Mouse (Mus musculus): ENCODE results near the gene Ceacam3.
"Not testable (repeated sequence)": the region's sequence is repeated elsewhere in the genome, so short reads cannot be mapped to it uniquely, and the experiment has no call there.

Gene Ceacam3

GRCm38 (mm10) chr7:17149931-17150330 lies at the start of gene Ceacam3:
Ceacam3 (plus strand) TSS chr7:17150282.
- DNase-seq (ENCODE audit: low spot score in 2 of 2): no peak

GRCm38 (mm10) chr7:17101631-17102030 lies 48.5 kb upstream of the Ceacam3 start:
- not testable (repeated sequence) for DNase-seq (ENCODE audit: low spot score in 2 of 2)

DNA sequence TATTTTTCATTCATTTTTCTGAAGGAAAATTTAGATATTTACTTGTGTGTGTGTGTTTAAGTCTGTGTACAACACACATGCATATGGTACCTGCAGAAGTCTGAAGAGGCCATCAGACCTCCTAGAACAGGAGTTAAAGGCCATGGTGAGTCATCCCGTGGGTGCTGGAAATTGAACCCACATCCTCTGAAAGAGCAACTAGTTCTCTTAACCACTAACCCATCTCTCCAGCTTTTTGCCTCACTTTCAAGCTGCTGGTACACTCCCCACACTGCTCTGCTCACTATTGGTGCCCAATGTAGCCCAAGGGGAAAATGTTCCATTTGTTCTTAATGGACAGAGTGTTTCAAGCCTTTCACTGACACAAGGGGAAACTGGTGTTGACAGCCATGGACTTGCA lies 14.8 kb upstream of the Ceacam3 start:
- no peak for DNase-seq (ENCODE audit: low spot score in 2 of 2)

DNA sequence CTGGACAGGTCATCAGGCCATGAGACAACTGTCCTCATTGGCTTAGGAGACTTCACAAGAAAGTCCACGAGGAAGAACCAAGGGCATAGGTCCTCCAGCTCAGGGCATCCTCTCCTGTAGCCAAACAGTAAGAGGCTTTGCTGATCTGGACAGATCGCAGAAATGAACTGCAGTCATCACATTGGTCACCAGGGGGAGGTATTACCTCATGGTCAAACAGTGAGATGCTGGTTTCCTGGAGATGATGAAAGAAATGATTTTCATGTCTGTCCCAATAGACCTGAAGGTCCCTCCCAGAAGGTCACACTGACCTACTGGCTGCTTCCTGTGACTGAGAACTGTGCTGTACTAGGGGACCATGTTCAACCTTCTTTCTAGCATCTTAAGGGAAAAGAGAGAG lies 5.6 kb downstream of the Ceacam3 start:
- no peak for DNase-seq (ENCODE audit: low spot score in 2 of 2)

GRCm38 (mm10) chr7:17156885-17157677 lies 7.0 kb downstream of the Ceacam3 start:
- no peak for DNase-seq (ENCODE audit: low spot score in 2 of 2)

- DNase-seq (ENCODE audit: low spot score in 2 of 2): no peak
These were observed 8.9 kb downstream of the Ceacam3 start for GRCm38 (mm10) chr7:17159011-17159410.

DNA sequence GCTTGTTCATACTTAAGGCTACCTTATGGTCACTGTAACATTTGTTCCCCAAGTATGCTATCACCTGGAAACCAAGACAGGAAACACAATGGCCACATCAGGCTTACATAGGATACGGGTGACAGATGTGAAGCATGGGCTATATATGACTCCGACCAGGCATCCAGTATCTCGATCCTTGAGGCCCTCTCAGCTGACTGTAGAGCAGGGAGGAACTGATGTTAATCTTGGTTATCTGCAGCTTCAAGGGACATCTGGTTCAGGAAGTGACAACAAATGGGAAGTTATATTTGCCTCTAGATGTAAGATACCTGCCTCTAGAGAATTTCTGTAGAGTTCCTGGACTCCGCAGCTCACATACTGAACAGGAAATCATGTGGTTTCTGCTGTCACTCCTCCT lies 21.7 kb downstream of the Ceacam3 start:
- no peak for DNase-seq (ENCODE audit: low spot score in 2 of 2)

DNA sequence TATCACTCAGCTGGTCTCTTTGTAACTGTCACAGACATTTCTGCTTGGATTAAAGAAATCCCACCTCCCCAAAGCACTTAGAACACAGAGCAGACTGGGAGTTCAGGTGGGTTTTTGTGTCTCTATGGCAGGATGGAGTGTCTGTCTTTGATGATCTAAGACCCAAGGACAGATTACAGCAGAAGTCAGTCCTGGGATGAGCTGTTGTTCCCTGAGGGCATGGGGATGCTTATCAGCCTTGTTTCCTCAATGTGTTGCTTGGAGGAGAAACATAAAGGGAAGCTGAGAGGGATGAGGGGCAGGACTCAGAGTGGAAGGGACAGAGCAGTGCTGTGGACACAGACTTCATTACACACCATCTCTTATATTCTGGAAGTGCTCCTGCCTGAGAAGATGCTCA lies 53.1 kb downstream of the Ceacam3 start, which contains the start of gene Psg29:
Gene Psg29, plus strand, starts transcription at position 301 of the 400 bp plus-strand sequence.
- no peak for DNase-seq (ENCODE audit: low spot score in 2 of 2)

DNA sequence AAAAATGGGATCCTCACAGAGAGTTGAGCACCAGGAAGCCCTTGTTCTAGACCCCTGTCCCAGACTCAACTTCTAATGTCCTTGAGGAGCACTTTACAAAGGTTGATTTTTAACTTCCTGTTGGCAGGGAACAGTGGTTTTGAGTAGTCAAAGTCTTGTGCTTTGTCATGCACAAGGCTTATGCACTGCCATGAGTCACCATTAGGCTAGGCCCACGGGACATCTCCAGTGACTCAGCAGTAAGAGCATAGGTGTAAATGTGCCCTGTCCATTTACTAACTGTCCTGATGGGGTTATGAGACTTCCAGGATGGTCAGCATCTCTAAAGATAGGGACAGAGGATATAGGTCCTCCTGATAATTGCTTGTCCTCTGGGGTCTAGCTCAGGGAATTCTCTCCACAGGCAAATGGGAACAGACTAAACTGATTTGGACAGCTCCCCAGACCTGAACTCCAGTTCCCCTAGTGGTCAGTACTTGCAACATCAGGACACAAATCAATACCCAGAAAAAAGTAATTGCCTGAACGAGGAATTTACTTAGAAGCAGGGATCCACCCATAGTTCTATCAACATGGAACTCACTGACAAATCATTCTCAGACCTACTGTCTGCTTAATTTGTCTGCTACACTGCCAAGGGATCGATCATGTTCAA lies 55.6 kb downstream of the Ceacam3 start:
- no peak for DNase-seq (ENCODE audit: low spot score in 2 of 2)

Measured in urinary bladder, postnatal 4 days (tissue).